Mouse (Mus musculus) lung, postnatal 14 days (tissue): ENCODE results near the gene Palm.
A peak's percentile ranks its signal among the peaks of the same experiment; 100 is the strongest.
"Not testable (repeated sequence)": the region's sequence is repeated elsewhere in the genome, so short reads cannot be mapped to it uniquely, and the experiment has no call there.

Source experiments
- DNase-seq: peaks from one replicate; pipeline ENCODE4 v3.0.0; 2021

Gene Palm

DNA sequence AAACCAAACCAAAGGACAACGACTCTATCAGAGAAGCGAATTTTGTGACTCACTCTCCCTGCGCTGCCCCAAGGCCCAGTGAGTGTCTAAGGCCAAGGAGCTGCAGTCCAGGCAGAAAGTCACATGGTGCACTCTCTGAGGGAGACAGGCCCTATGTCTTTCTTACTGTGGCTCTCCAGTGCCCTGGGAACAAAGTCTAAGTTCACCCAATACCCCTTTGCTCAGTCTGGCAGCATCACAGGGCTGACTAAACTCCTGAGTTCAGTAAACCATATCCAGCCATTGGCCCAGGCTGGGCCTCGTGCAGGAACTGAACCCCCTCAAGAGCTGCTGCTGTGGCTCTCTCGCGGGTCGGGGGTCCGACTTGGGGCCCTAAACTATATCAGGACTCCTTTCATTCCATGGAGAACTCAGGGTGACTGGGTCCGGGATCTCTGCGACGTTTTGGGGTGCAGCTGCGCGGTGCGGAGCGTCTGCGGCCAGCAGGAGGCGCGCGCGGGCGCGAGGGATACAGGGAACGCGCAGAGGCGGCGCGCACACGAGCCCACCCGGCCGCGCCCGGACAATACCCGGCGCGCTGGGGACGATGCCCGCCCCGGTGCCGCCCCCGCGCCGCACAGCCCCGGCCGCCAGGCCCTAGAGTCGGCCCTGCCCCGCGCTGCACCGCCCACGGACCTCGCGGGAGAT lies at the start of gene Palm:
Gene Palm (plus strand): TSS at position 522 of the 687 bp plus-strand sequence.
- DNase-seq, result peak; percentile 84

DNA sequence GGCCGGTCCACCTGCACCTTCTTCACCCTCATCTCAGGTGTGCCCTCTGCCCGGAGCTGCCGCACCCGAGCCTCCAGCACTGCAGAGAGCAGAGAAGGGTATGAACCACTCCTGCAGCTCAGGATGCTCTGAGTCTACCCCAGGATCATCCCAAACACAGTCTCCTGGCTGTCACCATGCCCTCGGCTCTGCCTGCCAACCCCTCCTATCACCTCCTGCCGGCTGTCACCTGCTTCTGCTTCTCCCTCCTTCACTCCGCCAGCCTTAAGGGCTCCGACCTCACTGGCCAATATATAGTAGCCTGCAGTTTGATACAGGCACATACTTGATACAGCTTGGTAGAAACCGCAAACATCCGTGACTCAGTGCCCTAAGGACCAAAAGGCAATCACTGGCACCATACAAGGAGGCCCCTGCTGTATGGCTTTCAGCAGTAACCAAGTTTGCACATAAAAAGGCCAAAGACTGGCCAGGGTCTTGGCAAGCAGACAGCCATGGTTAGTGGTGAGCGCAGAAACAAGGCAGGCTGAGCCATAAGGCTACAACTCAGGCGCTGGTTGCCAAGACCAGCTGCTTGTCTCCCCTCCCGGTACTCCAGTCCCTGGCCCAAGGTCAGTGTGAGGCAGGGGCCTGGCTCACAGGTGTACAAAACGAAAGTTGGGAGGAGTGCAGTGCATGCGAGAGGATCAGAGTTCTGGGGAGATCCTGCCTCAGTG lies 49.6 kb upstream of the Palm start:
- no peak for DNase-seq

DNA sequence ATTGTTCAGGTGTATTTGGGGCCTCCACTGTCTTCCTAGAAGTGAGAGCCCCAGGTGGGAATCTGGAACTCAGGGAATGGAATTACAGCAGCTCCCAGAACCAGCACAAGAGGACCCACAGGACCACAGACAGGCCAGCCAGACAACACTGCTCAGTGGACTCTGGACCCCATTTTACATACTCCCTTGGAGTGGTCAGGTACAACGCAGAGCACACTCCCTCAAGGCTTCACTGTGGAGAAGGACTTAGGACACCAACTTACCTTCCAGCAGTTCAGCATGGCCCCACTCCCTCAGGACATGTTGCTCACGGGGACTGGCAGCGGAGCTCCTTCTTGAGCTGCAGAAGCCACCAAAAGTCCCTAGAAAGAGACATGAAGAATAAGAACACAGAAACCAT lies 48.0 kb upstream of the Palm start:
- DNase-seq, result no peak

DNA sequence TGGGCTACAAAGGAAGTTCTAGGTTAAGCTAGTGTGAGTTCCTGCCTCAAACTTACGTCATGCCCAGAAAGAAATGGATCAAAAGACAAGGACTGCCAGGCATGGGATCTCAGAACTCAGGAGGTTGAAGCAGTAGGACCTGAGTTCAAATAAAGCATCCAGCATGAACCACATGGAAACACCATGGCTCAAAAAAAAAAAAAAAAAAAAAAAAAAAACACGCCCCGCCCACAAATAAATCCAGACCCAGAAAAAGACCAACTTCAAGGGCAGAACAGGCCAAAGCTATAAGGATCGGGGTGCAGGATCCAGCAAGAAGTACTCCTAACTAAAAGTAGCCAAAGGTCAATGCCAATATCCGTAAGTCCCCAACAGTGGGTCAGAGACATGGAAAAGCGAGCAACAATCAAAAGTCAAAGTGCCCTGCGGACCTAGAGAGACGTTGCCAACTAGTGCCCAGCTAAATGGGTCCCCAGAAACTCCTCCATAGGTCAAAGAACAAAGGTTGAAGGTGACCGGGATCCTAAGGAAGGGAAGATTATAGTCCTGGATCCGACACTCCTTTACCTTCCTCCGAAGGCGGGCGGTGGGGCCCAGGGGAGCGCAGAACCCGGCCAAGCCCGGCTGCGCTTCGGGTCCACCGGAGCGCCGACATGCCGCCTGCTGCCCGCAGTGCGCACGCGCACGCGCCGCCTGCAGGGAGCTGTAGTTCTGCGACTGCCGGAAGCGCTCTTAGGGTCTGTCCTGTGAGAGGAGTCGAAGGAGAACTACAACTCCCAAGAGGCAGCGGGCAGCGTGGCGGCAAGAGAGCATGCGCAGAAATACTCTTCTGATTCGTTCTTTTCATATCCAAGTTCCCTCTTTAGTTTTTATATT lies 47.2 kb upstream of the Palm start, which contains the start of gene Polrmt:
Gene Polrmt (minus strand): TSS at position 684 of the 876 bp plus-strand sequence.
- DNase-seq, result peak; percentile 96

DNA sequence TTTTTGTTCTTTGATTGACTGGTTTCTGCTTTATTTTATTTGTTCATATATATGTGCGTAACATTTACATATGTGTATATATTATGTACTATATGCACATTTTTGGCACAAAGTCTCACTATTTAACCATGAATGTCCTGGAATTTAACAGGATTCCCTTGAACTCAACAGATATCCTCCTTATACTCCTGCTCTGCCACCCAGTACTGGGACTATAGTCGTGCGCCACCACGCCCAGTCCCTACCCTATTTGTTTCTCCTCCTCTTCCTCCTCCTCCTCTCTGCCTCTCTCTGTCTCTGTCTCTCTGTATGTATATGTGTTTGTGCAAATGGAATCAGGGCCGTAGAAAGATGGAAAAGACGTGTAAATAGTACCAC lies 46.6 kb upstream of the Palm start:
- DNase-seq, result no peak

DNA sequence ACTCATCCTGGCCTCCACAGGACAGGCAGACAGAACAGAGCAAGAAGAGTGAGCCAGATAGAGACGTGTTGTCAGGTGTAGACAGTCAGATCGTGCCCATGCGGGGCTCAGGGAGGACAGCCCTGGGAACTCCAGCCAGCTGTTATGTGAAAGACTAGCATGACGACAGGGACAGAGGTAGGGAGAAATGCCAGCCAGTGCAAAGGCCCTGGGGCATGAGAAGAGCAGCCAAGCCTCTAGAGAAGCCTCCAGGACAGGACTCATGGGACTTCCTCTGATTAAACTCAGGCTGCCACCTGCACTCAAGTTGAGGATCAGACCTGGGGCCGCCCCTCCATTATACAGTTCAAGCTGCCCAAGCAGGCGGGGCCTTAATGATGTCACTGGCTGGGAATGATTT lies 44.9 kb upstream of the Palm start:
- DNase-seq, result no peak

DNA sequence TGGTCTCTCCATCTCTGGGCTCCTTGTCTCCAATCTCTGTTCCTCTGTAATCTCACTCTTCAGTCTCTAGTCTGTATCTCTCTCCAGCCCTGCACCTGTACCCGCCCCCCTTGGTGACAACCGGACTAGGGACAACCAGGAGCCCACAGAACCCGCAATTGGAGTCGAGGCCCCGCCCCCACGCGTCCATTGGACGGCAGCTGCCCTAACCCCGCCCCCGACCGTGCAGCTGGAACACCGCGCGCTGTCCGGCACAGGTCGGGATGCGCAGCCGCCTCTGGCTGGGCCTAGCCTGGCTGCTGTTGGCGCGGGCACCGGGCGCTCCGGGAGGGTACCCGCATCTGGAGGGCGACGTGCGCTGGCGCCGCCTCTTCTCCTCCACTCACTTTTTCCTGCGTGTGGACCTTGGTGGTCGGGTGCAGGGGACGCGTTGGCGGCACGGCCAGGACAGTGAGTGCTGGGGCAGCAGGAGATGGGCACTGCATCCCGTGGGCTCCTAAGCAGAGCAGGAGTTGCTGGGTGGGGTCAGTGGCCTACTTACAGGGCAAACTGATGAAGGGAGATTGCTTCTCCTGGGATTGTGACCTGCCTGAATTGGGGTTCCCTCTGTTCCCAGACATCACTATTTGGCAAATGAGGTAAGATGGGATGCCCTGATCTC lies 38.4 kb upstream of the Palm start, which contains the start of gene Fgf22:
Gene Fgf22 (plus strand): TSS at position 221 of the 661 bp plus-strand sequence.
- DNase-seq, result peak; percentile 70

DNA sequence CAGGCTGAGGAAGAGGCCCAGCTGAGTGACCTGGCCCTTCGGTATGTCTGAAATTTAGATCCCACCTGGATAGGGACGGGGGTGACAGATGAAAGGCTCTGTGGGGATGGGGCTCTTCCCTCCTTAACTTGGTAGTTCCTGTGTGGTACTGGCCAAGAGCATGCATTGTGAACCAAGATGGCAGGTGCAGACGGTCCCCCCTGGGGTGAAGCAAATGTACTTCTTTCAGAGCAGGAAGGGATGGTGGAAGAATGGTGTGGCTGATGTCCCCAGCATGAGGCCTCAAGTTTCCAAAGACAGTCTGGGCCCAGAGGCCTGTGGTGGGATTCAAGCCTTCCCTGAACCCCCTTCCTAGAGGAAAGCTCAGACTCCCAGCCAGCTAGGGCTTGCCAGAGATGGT lies 37.5 kb upstream of the Palm start:
- no peak for DNase-seq

DNA sequence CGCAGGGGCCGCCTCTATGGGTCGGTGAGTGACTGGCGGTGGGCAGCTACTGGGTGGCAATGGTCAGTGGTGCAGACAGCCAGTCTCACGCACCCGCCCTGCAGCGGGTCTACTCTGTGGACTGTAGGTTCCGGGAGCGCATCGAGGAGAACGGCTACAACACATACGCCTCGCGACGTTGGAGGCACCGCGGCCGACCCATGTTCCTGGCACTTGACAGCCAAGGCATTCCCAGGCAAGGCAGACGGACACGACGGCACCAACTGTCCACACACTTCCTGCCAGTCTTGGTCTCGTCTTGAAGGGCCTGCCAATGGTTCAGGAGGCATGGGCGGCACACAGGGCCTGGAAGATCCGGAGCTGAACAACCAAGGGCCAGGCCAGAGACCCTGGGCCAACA lies 36.7 kb upstream of the Palm start:
- no peak for DNase-seq

DNA sequence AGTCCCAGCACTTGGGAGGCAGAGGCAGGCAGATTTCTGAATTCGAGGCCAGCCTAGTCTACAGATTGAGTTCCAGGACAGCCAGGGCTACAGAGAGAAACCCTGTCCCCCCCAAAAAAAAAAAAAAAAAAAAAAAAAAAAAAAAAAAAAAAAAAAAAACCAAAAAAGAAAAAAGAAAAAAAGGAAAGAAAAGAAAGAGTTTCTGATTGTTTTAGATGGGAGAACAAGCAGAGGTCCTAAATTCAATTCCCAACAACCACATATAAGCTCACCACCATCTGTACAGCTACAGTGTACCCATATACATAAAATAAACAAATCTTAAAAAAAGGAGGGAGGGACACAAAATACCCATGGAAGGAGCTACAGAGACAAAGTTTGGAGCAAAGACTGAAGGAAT lies 33.7 kb upstream of the Palm start:
- DNase-seq, result not testable (repeated sequence)

DNA sequence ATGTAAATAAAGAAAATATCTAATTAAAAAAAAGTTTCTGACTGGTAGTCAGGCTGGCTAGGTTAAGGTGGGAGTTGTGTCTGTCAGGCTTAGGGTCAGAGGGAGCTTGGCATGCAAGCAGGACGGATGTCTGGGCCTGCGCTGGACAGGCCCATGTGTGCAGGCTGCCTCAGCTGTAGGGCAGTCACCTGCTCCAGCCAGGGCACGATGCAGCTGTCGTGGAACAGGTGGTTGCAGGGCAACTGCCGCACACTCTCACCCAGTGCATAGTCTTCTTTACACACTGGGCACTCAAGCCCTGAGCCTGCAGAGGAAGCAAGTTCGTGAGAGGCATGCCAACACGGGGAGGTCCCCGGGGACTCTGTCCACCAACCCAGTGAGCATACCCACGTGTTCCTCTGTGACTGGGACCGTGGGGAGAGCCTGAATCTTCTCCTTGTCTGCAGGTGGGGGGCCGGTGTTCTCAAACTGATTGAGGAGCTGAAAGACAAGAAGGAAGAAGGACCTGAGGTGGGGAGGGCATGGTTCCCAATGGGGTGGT lies 32.7 kb upstream of the Palm start:
- DNase-seq, result no peak

DNA sequence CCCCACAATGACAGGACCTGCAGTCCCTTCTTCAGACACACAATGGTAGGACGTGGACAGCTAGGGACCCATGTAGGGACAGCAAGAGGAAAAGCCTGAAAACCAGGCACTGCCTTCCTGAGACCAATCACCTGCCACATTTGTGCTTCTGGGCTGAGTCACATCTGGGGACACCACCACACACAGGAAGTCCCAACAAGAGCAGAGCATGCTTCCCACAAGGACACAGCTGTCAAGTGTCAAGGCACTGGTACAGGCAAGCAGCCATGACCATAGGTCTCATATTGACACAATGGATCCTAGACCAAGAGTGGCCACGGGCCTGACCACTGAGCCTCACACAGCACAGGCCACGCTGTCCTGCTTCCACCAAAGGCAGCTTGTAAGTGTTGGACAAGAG lies 30.5 kb upstream of the Palm start:
- DNase-seq, result no peak

DNA sequence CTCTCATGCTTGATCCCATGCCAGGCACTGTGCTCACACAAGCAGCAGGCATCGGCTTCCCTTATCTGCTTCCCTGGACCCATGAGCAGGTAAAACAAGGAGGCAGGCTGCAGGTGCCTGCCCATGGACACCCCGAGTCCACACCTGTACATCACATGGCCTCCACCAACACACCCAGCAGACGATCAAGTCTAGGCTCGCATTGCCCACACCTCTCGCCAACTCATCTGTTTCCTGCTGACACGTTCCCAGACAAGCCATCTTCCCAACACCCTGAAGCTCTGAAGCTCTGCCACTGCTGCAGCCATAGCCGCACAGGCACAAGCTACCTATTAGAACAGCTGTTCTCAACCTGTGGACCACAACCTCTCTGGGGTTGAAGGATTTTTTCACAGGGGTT lies 29.1 kb upstream of the Palm start:
- no peak for DNase-seq

DNA sequence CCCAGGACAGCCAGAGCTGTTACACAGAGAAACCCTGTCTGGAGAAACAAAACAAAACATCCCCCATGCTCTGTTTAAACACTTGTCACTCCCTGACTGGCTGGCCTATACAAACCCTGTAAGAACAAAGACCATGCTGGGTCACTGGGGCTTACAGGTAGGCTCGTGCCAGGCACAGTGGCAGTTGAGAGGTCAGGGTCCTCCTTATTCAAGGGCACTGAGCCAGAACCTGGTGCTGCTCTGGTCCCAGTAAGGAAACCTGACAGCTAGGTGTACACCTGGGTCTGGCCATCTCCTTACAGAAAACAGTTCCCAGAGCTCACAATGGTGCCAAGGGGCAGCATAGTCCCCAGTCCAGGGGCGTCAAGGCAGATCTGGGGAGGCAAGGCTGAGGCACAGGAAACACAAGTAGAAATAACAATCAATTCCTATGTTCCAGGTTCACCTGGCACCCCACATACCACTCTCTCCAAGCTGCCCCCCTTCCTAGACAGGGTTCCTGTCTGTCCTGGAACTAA lies 28.1 kb upstream of the Palm start:
- DNase-seq, result no peak

DNA sequence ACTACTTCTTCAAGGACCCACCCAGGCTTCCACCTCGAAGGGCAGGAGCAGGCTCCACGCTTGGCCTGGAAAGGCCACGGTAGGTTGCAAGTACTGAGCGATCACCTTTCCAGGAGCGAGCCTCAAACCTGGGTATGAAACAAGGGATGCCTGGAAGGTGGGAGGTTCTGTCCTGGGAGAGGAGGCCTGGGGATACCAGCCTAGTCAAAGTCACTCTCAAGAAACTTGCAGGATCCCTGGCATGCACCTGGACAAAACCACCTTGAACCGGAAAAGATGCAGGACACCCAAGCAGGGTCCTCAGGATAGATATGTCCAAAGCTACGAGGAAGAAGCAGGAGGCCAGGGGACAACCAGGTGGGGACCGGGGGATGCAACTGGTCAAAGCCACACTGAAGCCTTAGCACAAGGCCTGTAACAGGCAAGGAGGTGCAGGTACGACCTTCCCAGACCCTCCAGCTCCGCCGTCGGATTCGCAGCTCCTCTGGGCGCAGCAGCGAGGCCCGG lies 27.3 kb upstream of the Palm start:
- no peak for DNase-seq

DNA sequence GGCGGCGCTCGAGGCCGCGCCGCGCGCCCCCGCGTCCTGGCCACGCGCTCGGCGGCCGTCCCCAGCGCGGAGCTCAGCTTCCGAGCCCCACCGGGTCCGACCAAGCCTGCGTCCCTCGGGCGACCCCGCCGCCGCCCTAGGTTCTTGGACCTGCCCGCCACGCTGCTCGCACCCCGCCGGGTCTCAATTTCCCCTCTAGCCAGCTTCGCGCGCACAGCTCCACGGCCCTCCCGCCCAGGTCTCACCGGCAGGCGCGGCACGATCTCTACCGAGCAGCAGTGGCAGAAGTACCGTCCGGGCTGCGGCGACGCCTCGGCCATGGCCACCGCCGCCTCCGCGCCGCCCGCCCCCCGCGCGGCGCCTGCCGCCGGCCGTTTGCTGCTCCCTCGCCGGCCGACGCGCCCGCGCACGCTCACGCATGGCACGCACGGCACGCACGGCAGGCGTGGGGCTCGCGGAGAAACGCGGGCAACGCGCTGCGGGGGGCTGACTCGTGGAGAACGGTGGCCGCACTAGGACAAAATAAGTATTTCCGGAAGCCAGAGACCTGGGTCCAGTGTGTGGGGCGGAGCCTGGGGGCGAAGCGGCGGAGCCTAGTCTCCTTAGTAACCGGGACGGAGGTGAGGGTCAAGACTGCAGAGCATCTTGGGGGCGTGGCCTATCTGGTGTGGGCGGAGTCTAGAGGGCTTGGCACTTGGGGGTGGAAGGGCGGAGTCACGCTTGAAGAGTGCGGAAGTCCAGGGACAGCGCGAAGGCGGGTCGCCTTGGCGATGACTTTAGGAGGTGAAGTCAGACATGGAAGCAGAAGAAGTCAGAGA lies 26.7 kb upstream of the Palm start, which contains the start of gene Rnf126:
Gene Rnf126 (minus strand): TSS at position 445 of the 818 bp plus-strand sequence.
- DNase-seq, result peak; percentile 99

DNA sequence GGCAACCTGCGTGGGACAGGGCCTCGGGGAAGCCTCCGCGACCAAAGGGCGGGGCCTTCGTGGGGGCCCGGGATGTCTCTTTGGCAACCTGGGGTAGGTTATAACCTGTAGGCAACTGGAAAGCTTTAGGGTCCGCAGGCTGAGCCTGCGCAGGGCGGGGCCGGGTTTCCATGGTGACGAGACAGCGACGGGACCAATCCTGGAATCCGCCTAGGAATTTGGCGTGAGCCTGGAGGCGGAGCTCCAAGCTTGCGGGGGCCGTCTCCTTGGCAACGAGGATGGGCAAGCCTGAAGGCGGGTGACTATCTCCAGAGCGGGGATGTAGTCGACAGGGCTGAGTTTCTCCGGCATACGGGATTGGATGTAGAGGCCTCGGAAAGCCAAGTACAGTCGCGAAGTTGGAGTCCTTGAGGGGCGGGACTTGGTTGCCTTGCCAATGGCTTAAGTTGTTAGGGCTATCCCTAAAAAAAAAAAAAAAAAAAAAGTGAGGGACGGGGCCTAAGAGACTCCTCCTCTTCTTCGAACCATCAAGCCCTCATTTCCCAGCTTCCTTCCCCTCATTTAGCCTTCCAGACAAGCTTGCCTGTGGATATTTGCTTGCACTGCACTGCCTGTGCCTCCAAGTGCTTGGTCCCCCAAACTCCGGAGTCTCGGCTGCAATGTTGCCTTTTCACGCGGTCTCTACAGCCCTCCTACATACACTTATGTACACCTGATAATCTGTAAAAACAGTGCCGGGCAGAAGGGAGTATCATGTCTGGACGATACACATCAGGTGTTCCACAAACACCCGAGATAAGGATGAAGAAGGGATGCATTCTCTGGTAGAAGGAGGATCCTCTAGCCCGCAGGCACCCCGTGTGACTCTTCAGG lies 25.8 kb upstream of the Palm start:
- peak; percentile 91 for DNase-seq

DNA sequence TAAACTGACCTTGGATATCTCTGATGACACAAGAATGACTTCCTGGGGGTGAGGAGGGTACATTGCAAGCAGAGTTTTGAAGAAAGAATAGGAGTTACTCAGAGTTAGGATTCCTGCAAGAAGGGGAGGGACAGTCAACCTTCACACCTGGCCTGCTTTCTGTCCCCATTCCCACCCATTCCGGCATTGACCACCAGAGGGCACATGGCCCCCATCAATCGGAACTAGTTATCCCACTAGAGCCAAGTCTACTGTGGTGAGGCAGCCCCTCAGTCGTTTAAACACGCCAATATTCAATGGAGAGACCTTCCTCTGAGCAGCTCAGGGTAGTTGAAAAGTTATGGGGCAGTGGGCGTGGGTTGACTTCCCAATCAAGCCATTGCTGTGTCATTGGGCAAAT lies 25.0 kb upstream of the Palm start:
- DNase-seq, result peak; percentile 84

DNA sequence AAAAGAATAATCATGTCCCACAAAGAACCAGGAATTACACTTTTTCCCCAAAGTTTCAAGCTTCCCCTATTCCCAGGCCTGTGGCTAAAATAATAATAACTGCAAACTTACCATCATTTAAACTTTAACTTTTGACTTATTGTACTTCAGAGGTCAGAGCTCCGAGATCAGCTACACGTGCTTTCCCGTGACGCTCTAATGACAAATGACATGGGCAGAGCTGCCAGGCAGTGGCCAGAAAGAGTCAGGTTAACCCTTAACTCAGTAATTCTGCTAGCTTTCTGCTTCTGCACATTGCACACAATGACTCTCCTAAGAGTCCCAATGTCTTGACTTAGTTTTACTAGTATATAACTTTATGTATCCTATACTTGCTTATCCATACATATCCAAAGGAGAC lies 24.0 kb upstream of the Palm start:
- no peak for DNase-seq

DNA sequence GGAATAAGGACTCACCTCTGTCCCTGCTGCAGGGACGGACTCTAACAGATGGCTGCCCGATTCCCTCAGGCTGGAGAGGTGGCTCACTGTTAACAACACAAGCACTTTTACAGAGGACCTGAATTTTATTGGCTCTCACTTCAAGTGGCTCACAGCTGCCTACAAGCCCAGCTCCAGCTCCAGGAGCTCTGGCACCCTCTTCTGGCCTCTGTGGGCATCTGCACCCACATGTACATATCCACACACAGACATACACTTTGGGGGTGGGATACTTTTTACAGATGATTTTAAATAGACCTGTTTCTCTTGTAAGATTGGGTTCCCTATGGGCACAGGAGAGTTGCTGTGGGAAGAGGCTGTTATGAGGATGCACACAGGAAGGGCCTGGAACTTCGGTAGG lies 21.1 kb upstream of the Palm start:
- DNase-seq, result no peak
